Mouse (Mus musculus) lung, postnatal 0 days (tissue): ENCODE results near the gene Arhgap19.

ENCODE experiments used
- CTCF ChIP-seq: IDR thresholded peaks from 2 replicates; pipeline ENCODE4 v1.5.1; 2016; ENCODE audit warnings: antibody characterized with exemption, mild to moderate bottlenecking
- EP300 ChIP-seq: IDR thresholded peaks from 2 replicates; pipeline ENCODE4 v1.6.1; 2016; ENCODE audit warnings: antibody characterized with exemption, mild to moderate bottlenecking, control low read depth

GRCm38 (mm10) chr19:41766628-41767027 is 35.2 kb downstream of the Arhgap19 start:
- no peak for TF ChIP-seq CTCF
- no peak for TF ChIP-seq EP300
